Mouse (Mus musculus): ENCODE results near the gene Ago1.

- no peak for TF ChIP-seq POLR2A (IDR thresholded peaks at IDR 0.05; ENCODE audit: borderline replicate concordance, insufficient read depth, low read length)
- no peak for TF ChIP-seq CTCF (IDR thresholded peaks at IDR 0.05; ENCODE audit: borderline replicate concordance, insufficient read depth, low read depth, low read length)
These were observed 2.1 kb downstream of the Ago1 start for GRCm38 (mm10) chr4:126466251-126466750.
